Mouse (Mus musculus): Measurements from ENCODE around the gene Arhgap35. TPM values are rescaled to one million over a fixed set of nuclear protein-coding genes. Genes with fewer than 3 reads are reported as not detected.

The Arhgap35 gene
- polyA plus RNA-seq, 1 experiment from 2014 or later: 19.9 TPM

GRCm38 (mm10) chr7:16564491-16564890 is 50.3 kb downstream of the Arhgap35 start:
- Histone ChIP-seq H3K27me3 (ENCODE audit: control insufficient read depth, insufficient read depth, low read length) (no peaks in the 10 kb centered on the region), H3K27ac (ENCODE audit: low read length) (no peak overlapping the region), H3K4me2 (replicated peaks; ENCODE audit: low read depth, low read length) (no peak overlapping the region), H3K9ac (replicated peaks; ENCODE audit: low read depth, low read length) (no peak overlapping the region), H3K4me1 (ENCODE audit: control insufficient read depth, insufficient read depth, low read length) (no peaks in the 10 kb centered on the region), H3K4me3 (ENCODE audit: low read depth, low read length) (no peak overlapping the region), H3K36me3 (ENCODE audit: control insufficient read depth, insufficient read depth, low read length) (peaks cover 48% of the 10 kb centered on the region), H3K9me3 (ENCODE audit: control insufficient read depth, low read depth, low read length) (no peaks in the 10 kb centered on the region)
- ATAC-seq (ENCODE audit: insufficient number of reproducible peaks, insufficient read depth, low FRiP score, low read depth): no peak
- 88% methylated on average over 8 of the region's 8 CpGs for WGBS

GRCm38 (mm10) chr7:16557783-16558538 is 56.8 kb downstream of the Arhgap35 start:
- Histone ChIP-seq H3K36me3 (ENCODE audit: control insufficient read depth, insufficient read depth, low read length) (peaks cover 30% of the 10 kb centered on the region), H3K9me3 (ENCODE audit: control insufficient read depth, low read depth, low read length) (no peaks in the 10 kb centered on the region), H3K27ac (ENCODE audit: low read length) (no peak overlapping the region), H3K9ac (replicated peaks; ENCODE audit: low read depth, low read length) (no peak overlapping the region), H3K4me1 (ENCODE audit: control insufficient read depth, insufficient read depth, low read length) (0 out of 2 replicates have a peak, but pooled peaks cover 3% of the 10 kb centered on the region), H3K4me3 (ENCODE audit: low read depth, low read length) (no peak overlapping the region), H3K27me3 (ENCODE audit: control insufficient read depth, insufficient read depth, low read length) (no peaks in the 10 kb centered on the region), H3K4me2 (replicated peaks; ENCODE audit: low read depth, low read length) (no peak overlapping the region)
- WGBS: 82% methylated on average over 9 of the region's 9 CpGs
- ATAC-seq (ENCODE audit: insufficient number of reproducible peaks, insufficient read depth, low FRiP score, low read depth): no peak

GRCm38 (mm10) chr7:16557251-16557650 is 57.5 kb downstream of the Arhgap35 start:
- no peak overlapping the region for H3K27ac ChIP-seq (ENCODE audit: low read length)
- 76% methylated on average over 4 of the region's 4 CpGs for WGBS
- no peak for ATAC-seq (ENCODE audit: insufficient number of reproducible peaks, insufficient read depth, low FRiP score, low read depth)
- H3K9ac ChIP-seq (replicated peaks; ENCODE audit: low read depth, low read length): no peak overlapping the region
- 0 out of 2 replicates have a peak, but pooled peaks cover 3% of the 10 kb centered on the region for H3K4me1 ChIP-seq (ENCODE audit: control insufficient read depth, insufficient read depth, low read length)
- H3K9me3 ChIP-seq (ENCODE audit: control insufficient read depth, low read depth, low read length): no peaks in the 10 kb centered on the region
- H3K4me3 ChIP-seq (ENCODE audit: low read depth, low read length): no peak overlapping the region
- H3K36me3 ChIP-seq (ENCODE audit: control insufficient read depth, insufficient read depth, low read length): peaks cover 23% of the 10 kb centered on the region
- H3K27me3 ChIP-seq (ENCODE audit: control insufficient read depth, insufficient read depth, low read length): no peaks in the 10 kb centered on the region
- no peak overlapping the region for H3K4me2 ChIP-seq (replicated peaks; ENCODE audit: low read depth, low read length)

- no peak overlapping the region for H3K4me3 ChIP-seq (ENCODE audit: low read depth, low read length)
- no peak overlapping the region for H3K27ac ChIP-seq (ENCODE audit: low read length)
- peaks cover 4% of the 10 kb centered on the region; the same call in 1 of the 2 replicates for H3K36me3 ChIP-seq (ENCODE audit: control insufficient read depth, insufficient read depth, low read length)
- H3K9ac ChIP-seq (replicated peaks; ENCODE audit: low read depth, low read length): no peak overlapping the region
- no peak overlapping the region for H3K4me2 ChIP-seq (replicated peaks; ENCODE audit: low read depth, low read length)
- H3K4me1 ChIP-seq (ENCODE audit: control insufficient read depth, insufficient read depth, low read length): 0 out of 2 replicates have a peak, but pooled peaks cover 3% of the 10 kb centered on the region
- 50% methylated on average over 3 of the region's 3 CpGs for WGBS
- H3K9me3 ChIP-seq (ENCODE audit: control insufficient read depth, low read depth, low read length): no peaks in the 10 kb centered on the region
- ATAC-seq (ENCODE audit: insufficient number of reproducible peaks, insufficient read depth, low FRiP score, low read depth): no peak
- no peaks in the 10 kb centered on the region for H3K27me3 ChIP-seq (ENCODE audit: control insufficient read depth, insufficient read depth, low read length)
Observed at GRCm38 (mm10) chr7:16554215-16554614, 60.6 kb downstream of the Arhgap35 start.

- WGBS: 89% methylated on average over 1 of the region's 1 CpGs
- ATAC-seq (ENCODE audit: insufficient number of reproducible peaks, insufficient read depth, low FRiP score, low read depth): no peak
- H3K9ac ChIP-seq (replicated peaks; ENCODE audit: low read depth, low read length): no peak overlapping the region
- no peak overlapping the region for H3K4me2 ChIP-seq (replicated peaks; ENCODE audit: low read depth, low read length)
- H3K4me3 ChIP-seq (ENCODE audit: low read depth, low read length): no peak overlapping the region
- no peaks in the 10 kb centered on the region for H3K9me3 ChIP-seq (ENCODE audit: control insufficient read depth, low read depth, low read length)
- H3K27ac ChIP-seq (ENCODE audit: low read length): no peak overlapping the region
- 0 out of 2 replicates have a peak, but pooled peaks cover 3% of the 10 kb centered on the region for H3K4me1 ChIP-seq (ENCODE audit: control insufficient read depth, insufficient read depth, low read length)
- H3K27me3 ChIP-seq (ENCODE audit: control insufficient read depth, insufficient read depth, low read length): no peaks in the 10 kb centered on the region
- peaks cover 8% of the 10 kb centered on the region; the same call in 1 of the 2 replicates for H3K36me3 ChIP-seq (ENCODE audit: control insufficient read depth, insufficient read depth, low read length)
Observed at GRCm38 (mm10) chr7:16551581-16551980, 63.2 kb downstream of the Arhgap35 start.

GRCm38 (mm10) chr7:16549299-16549698 is 65.5 kb downstream of the Arhgap35 start:
- no peaks in the 10 kb centered on the region for H3K9me3 ChIP-seq (ENCODE audit: control insufficient read depth, low read depth, low read length)
- no peak overlapping the region for H3K4me3 ChIP-seq (ENCODE audit: low read depth, low read length)
- H3K9ac ChIP-seq (replicated peaks; ENCODE audit: low read depth, low read length): no peak overlapping the region
- no peaks in the 10 kb centered on the region for H3K27me3 ChIP-seq (ENCODE audit: control insufficient read depth, insufficient read depth, low read length)
- no peaks in the 10 kb centered on the region for H3K4me1 ChIP-seq (ENCODE audit: control insufficient read depth, insufficient read depth, low read length)
- peaks cover 12% of the 10 kb centered on the region for H3K36me3 ChIP-seq (ENCODE audit: control insufficient read depth, insufficient read depth, low read length)
- no peak overlapping the region for H3K27ac ChIP-seq (ENCODE audit: low read length)
- ATAC-seq (ENCODE audit: insufficient number of reproducible peaks, insufficient read depth, low FRiP score, low read depth): no peak
- no peak overlapping the region for H3K4me2 ChIP-seq (replicated peaks; ENCODE audit: low read depth, low read length)
- 71% methylated on average over 1 of the region's 1 CpGs for WGBS

GRCm38 (mm10) chr7:16544770-16545169 is 70.0 kb downstream of the Arhgap35 start:
- no peak overlapping the region for H3K27ac ChIP-seq (ENCODE audit: low read length)

GRCm38 (mm10) chr7:16537220-16537903 is 77.4 kb downstream of the Arhgap35 start:
- WGBS: 80% methylated on average over 5 of the region's 5 CpGs

More at GRCm38 (mm10) chr7:16544770-16545169, 70.0 kb downstream of the Arhgap35 start:
- Histone ChIP-seq H3K36me3 (ENCODE audit: control insufficient read depth, insufficient read depth, low read length) (peaks cover 15% of the 10 kb centered on the region), H3K4me3 (ENCODE audit: low read depth, low read length) (no peak overlapping the region), H3K9ac (replicated peaks; ENCODE audit: low read depth, low read length) (no peak overlapping the region), H3K9me3 (ENCODE audit: control insufficient read depth, low read depth, low read length) (no peaks in the 10 kb centered on the region), H3K4me2 (replicated peaks; ENCODE audit: low read depth, low read length) (no peak overlapping the region), H3K4me1 (ENCODE audit: control insufficient read depth, insufficient read depth, low read length) (no peaks in the 10 kb centered on the region), H3K27me3 (ENCODE audit: control insufficient read depth, insufficient read depth, low read length) (no peaks in the 10 kb centered on the region)
- 64% methylated on average over 8 of the region's 8 CpGs for WGBS
- ATAC-seq (ENCODE audit: insufficient number of reproducible peaks, insufficient read depth, low FRiP score, low read depth): no peak

More at GRCm38 (mm10) chr7:16537220-16537903, 77.4 kb downstream of the Arhgap35 start:
- H3K4me3 ChIP-seq (ENCODE audit: low read depth, low read length): no peak overlapping the region
- no peak for ATAC-seq (ENCODE audit: insufficient number of reproducible peaks, insufficient read depth, low FRiP score, low read depth)
- H3K9me3 ChIP-seq (ENCODE audit: control insufficient read depth, low read depth, low read length): no peaks in the 10 kb centered on the region
- no peak overlapping the region for H3K4me2 ChIP-seq (replicated peaks; ENCODE audit: low read depth, low read length)
- H3K27me3 ChIP-seq (ENCODE audit: control insufficient read depth, insufficient read depth, low read length): no peaks in the 10 kb centered on the region
- peaks cover 16% of the 10 kb centered on the region for H3K36me3 ChIP-seq (ENCODE audit: control insufficient read depth, insufficient read depth, low read length)
- H3K27ac ChIP-seq (ENCODE audit: low read length): no peak overlapping the region
- no peaks in the 10 kb centered on the region for H3K4me1 ChIP-seq (ENCODE audit: control insufficient read depth, insufficient read depth, low read length)
- H3K9ac ChIP-seq (replicated peaks; ENCODE audit: low read depth, low read length): no peak overlapping the region

Measured in stomach, embryonic 14.5 days (tissue).